Comparison of ENCODE assay signal across 15 mouse cellular contexts in genomic region chr10:83946186-83947176, GRCm38 (mm10).
A peak's percentile ranks its signal among the peaks of the same experiment; 100 is the strongest.
DNase-seq lines count a peak whose midpoint lies in the region; ATAC-seq and TF ChIP-seq lines count a peak whose summit lies in the region.
"Had no signal": no experiment of that assay in that cellular context is flagged by ENCODE, and none has a peak within 500 bp of the region (broad histone marks: within the 10 kb centered on the region; RNA-seq: fewer than 3 reads in every experiment).

No protein-coding gene starts in this region.

- no peak overlapping the region for H3K27ac ChIP-seq in forebrain, embryonic 11.5 days (ENCODE audit: low read depth, low read length)
- H3K27ac ChIP-seq in forebrain, embryonic 15.5 days (replicated peaks): no peak overlapping the region
- H3K27ac ChIP-seq in stomach, embryonic 15.5 days: 0 out of 2 replicates have a peak overlapping the region, but pooled peaks have one; percentile 8
- H3K27ac ChIP-seq in stomach, postnatal 0 days (replicated peaks): no peak overlapping the region
- no peak overlapping the region for H3K27ac ChIP-seq in hindbrain, postnatal 0 days
- H3K27ac ChIP-seq: hindbrain, embryonic 10.5 days had no signal

- H3K27me3 ChIP-seq in forebrain, embryonic 11.5 days (ENCODE audit: control insufficient read depth, insufficient read depth, low read length): no peaks in the 10 kb centered on the region
- no peaks in the 10 kb centered on the region for H3K27me3 ChIP-seq in forebrain, embryonic 15.5 days
- H3K27me3 ChIP-seq in stomach, embryonic 15.5 days (replicated peaks): no peaks in the 10 kb centered on the region
- H3K27me3 ChIP-seq in stomach, postnatal 0 days (ENCODE audit: control insufficient read depth, insufficient read depth, low read length): no peaks in the 10 kb centered on the region
- no peaks in the 10 kb centered on the region for H3K27me3 ChIP-seq in hindbrain, postnatal 0 days (ENCODE audit: insufficient read depth, low read length)
- H3K27me3 ChIP-seq: Patski had no signal

- no peak for ATAC-seq in forebrain, embryonic 11.5 days (replicated peaks; ENCODE audit: low FRiP score)
- no peak for ATAC-seq in forebrain, embryonic 15.5 days (replicated peaks)
- ATAC-seq in stomach, embryonic 15.5 days (ENCODE audit: insufficient read depth, low FRiP score, low read depth): no peak; the same call in 1 of the 2 replicates
- no peak for ATAC-seq in stomach, postnatal 0 days (ENCODE audit: low FRiP score, low TSS enrichment)
- peak; percentile 94 for ATAC-seq in megakaryocyte, adult 5-6 weeks (ENCODE audit: poor library complexity, severe bottlenecking)
- ATAC-seq in hindbrain, postnatal 0 days: no peak
- ATAC-seq: forebrain, postnatal 0 days; Patski had no signal

- 84% methylated on average over 11 of the region's 11 CpGs for WGBS in forebrain, embryonic 11.5 days
- 84% methylated on average over 11 of the region's 11 CpGs for WGBS in forebrain, embryonic 15.5 days
- WGBS in stomach, embryonic 15.5 days: 54% methylated on average over 11 of the region's 11 CpGs
- 65% methylated on average over 11 of the region's 11 CpGs for WGBS in stomach, postnatal 0 days
- WGBS in hindbrain, postnatal 0 days: 68% methylated on average over 11 of the region's 11 CpGs

- no peak for TF ChIP-seq EP300 in stomach, postnatal 0 days (optimal IDR thresholded peaks at IDR 0.05)

- H3K9ac ChIP-seq in forebrain, embryonic 11.5 days (ENCODE audit: low read length): no peak overlapping the region
- no peak overlapping the region for H3K9ac ChIP-seq in forebrain, embryonic 15.5 days (replicated peaks)
- H3K9ac ChIP-seq in stomach, embryonic 15.5 days: no peak overlapping the region
- no peak overlapping the region for H3K9ac ChIP-seq in stomach, postnatal 0 days (ENCODE audit: low read length)
- H3K9ac ChIP-seq in hindbrain, postnatal 0 days (replicated peaks; ENCODE audit: low read length): no peak overlapping the region
- H3K9ac ChIP-seq: forebrain, postnatal 0 days had no signal

- no peaks in the 10 kb centered on the region for H3K36me3 ChIP-seq in forebrain, embryonic 11.5 days (ENCODE audit: control insufficient read depth, insufficient read depth, low read length)
- no peaks in the 10 kb centered on the region for H3K36me3 ChIP-seq in forebrain, embryonic 15.5 days
- H3K36me3 ChIP-seq in stomach, embryonic 15.5 days: no peaks in the 10 kb centered on the region
- H3K36me3 ChIP-seq in stomach, postnatal 0 days (ENCODE audit: control insufficient read depth, insufficient read depth, low read length): no peaks in the 10 kb centered on the region
- H3K36me3 ChIP-seq in hindbrain, postnatal 0 days (ENCODE audit: insufficient read depth, low read length): no peaks in the 10 kb centered on the region
- H3K36me3 ChIP-seq: hindbrain, embryonic 10.5 days had no signal

- TF ChIP-seq CTCF in stomach, postnatal 0 days (IDR thresholded peaks at IDR 0.05; ENCODE audit: low read depth): no peak
- no peak for TF ChIP-seq CTCF in hindbrain, postnatal 0 days (IDR thresholded peaks at IDR 0.05; ENCODE audit: low read depth)

- DNase-seq in forebrain, embryonic 11.5 days (ENCODE audit: low spot score): peak; percentile 16
- DNase-seq in stomach, postnatal 0 days (ENCODE audit: low spot score): no peak
- DNase-seq in yolk sac, embryonic 10.5 days (ENCODE audit: low spot score): peak; percentile 26
- no peak for DNase-seq in ovary, adult 18-20 months (ENCODE audit: low spot score)
- DNase-seq in hindbrain, postnatal 0 days (ENCODE audit: low spot score): no peak
- DNase-seq: adrenal gland, postnatal 14 days; cerebellum, adult 18-20 months; forebrain, postnatal 0 days; lung, postnatal 14 days; right cerebral cortex, adult 18-20 months had no signal

- no peak overlapping the region for H3K4me3 ChIP-seq in forebrain, embryonic 11.5 days (ENCODE audit: low read depth, low read length)
- no peak overlapping the region for H3K4me3 ChIP-seq in forebrain, embryonic 15.5 days
- H3K4me3 ChIP-seq in stomach, embryonic 15.5 days (replicated peaks): no peak overlapping the region
- no peak overlapping the region for H3K4me3 ChIP-seq in stomach, postnatal 0 days (ENCODE audit: low read depth, low read length)
- no peak overlapping the region for H3K4me3 ChIP-seq in hindbrain, postnatal 0 days (ENCODE audit: low read length)
- H3K4me3 ChIP-seq: hindbrain, embryonic 10.5 days had no signal

- no peaks in the 10 kb centered on the region for H3K9me3 ChIP-seq in forebrain, embryonic 11.5 days (ENCODE audit: control insufficient read depth, low read length)
- H3K9me3 ChIP-seq in forebrain, embryonic 15.5 days: no peaks in the 10 kb centered on the region
- no peaks in the 10 kb centered on the region for H3K9me3 ChIP-seq in stomach, embryonic 15.5 days
- no peaks in the 10 kb centered on the region for H3K9me3 ChIP-seq in stomach, postnatal 0 days (ENCODE audit: control insufficient read depth, low read length)
- no peaks in the 10 kb centered on the region for H3K9me3 ChIP-seq in hindbrain, postnatal 0 days (ENCODE audit: low read length)
- H3K9me3 ChIP-seq: hindbrain, embryonic 10.5 days had no signal

- no peaks in the 10 kb centered on the region for H3K4me1 ChIP-seq in forebrain, embryonic 11.5 days (replicated peaks; ENCODE audit: control insufficient read depth, insufficient read depth, low read length)
- H3K4me1 ChIP-seq in forebrain, embryonic 15.5 days: no peaks in the 10 kb centered on the region
- H3K4me1 ChIP-seq in stomach, embryonic 15.5 days: 0 out of 2 replicates have a peak, but pooled peaks cover 5% of the 10 kb centered on the region
- no peaks in the 10 kb centered on the region for H3K4me1 ChIP-seq in stomach, postnatal 0 days (replicated peaks; ENCODE audit: control insufficient read depth, insufficient read depth)
- H3K4me1 ChIP-seq in hindbrain, postnatal 0 days (ENCODE audit: insufficient read depth, low read length): no peaks in the 10 kb centered on the region

- H3K4me2 ChIP-seq in forebrain, embryonic 11.5 days (ENCODE audit: low read depth, low read length, severe bottlenecking): no peak overlapping the region
- no peak overlapping the region for H3K4me2 ChIP-seq in forebrain, embryonic 15.5 days (replicated peaks)
- no peak overlapping the region for H3K4me2 ChIP-seq in stomach, embryonic 15.5 days
- H3K4me2 ChIP-seq in stomach, postnatal 0 days (replicated peaks; ENCODE audit: low read depth): no peak overlapping the region
- H3K4me2 ChIP-seq in hindbrain, postnatal 0 days (ENCODE audit: low read depth, low read length): no peak overlapping the region

Comparison
In these comparisons a context has a peak if more than half of its experiments do, and no peak if none do; other contexts are left out.
1. DNase-seq: peak in forebrain, embryonic 11.5 days (single experiment) and yolk sac, embryonic 10.5 days (single experiment); none in stomach, postnatal 0 days (single experiment), ovary, adult 18-20 months (single experiment) and hindbrain, postnatal 0 days (single experiment).